Mouse (Mus musculus) olfactory bulb, adult 2 months (tissue): ENCODE measurements around the gene Igfn1. TPM values are rescaled to one million over a fixed set of nuclear protein-coding genes. Genes with fewer than 3 reads are reported as not detected.

Experiments used
- H3K27ac ChIP-seq: fragments of 200-500 bp; 2 replicates; pipeline ENCODE4 v1.5.1; 2012; ENCODE audit warnings: low read depth, low read length; ENCODE audit not compliant: insufficient read depth
- H3K4me1 ChIP-seq: fragments of 200-500 bp; 2 replicates; pipeline ENCODE4 v1.6.1; 2012; ENCODE audit warnings: low read length; ENCODE audit not compliant: control insufficient read depth, insufficient read depth
- H3K4me3 ChIP-seq: fragments of 200-500 bp; 2 replicates; pipeline ENCODE4 v1.5.1; 2012; ENCODE audit warnings: mild to moderate bottlenecking, low read depth, low read length, moderate library complexity; ENCODE audit not compliant: insufficient read depth
- CTCF ChIP-seq: fragments of 200-500 bp; IDR thresholded peaks from 2 replicates; pipeline ENCODE4 v1.5.1; 2012; ENCODE audit warnings: low read depth, mild to moderate bottlenecking, low read length, moderate library complexity; ENCODE audit not compliant: insufficient read depth
- POLR2A ChIP-seq: fragments of 200-500 bp; IDR thresholded peaks from 2 replicates; pipeline ENCODE4 v1.6.1; 2012; ENCODE audit warnings: mild to moderate bottlenecking, low read depth, low read length, moderate library complexity; ENCODE audit not compliant: insufficient read depth
- WGBS: fragments of 180-500 bp; shearing (Covaris S2); methylation state at CpG from one replicate; pipeline ENCODE4 v1.1.7; 2018; 5-methylcytosine and 5-hydroxymethylcytosine counted together
- polyA plus RNA-seq: library from polyadenylated mRNA; stranded (reverse); fragments of >200 nt; gene quantifications from 2 replicates; pipeline ENCODE4 v1.2.4, GENCODE M21; 2012; ENCODE audit warnings: low replicate concordance; ENCODE audit not compliant: missing spikeins, insufficient read depth, insufficient read length

Gene Igfn1
- polyA plus RNA-seq, 1 experiment, result not detected

- Histone ChIP-seq H3K4me3 (no peak overlapping the region), H3K27ac (no peak overlapping the region), H3K4me1 (peaks cover 2% of the 10 kb centered on the region; the same call in 1 of the 2 replicates)
- TF ChIP-seq POLR2A (no peak), CTCF (no peak)
- WGBS, result 86% methylated on average over 5 of the region's 5 CpGs
Measured at GRCm38 (mm10) chr1:135924377-135924994, 81.7 kb downstream of the Igfn1 start.

- WGBS, result 80% methylated on average over 7 of the region's 7 CpGs
- Histone ChIP-seq H3K27ac (no peak overlapping the region), H3K4me3 (no peak overlapping the region), H3K4me1 (peaks cover 9% of the 10 kb centered on the region; the same call in 1 of the 2 replicates)
- TF ChIP-seq POLR2A (no peak), CTCF (no peak)
Measured at GRCm38 (mm10) chr1:135923229-135923628, 82.9 kb downstream of the Igfn1 start.

GRCm38 (mm10) chr1:135918644-135919407 lies 87.3 kb downstream of the Igfn1 start, which contains the start of gene Pkp1:
TSS of gene Pkp1 (minus strand) at chr1:135919207.
- H3K4me1 ChIP-seq, result peaks cover 6% of the 10 kb centered on the region; the same call in 1 of the 2 replicates
- WGBS, result 3% methylated on average over 67 of the region's 67 CpGs
- H3K27ac ChIP-seq, result no peak within 1 kb of the TSS
- TF ChIP-seq POLR2A, result no peak
- no peak for TF ChIP-seq CTCF
- no peak within 1 kb of the TSS for H3K4me3 ChIP-seq

GRCm38 (mm10) chr1:135917206-135917605 lies 88.9 kb downstream of the Igfn1 start:
- Histone ChIP-seq H3K27ac (no peak overlapping the region), H3K4me3 (no peak overlapping the region), H3K4me1 (peaks cover 6% of the 10 kb centered on the region; the same call in 1 of the 2 replicates)
- TF ChIP-seq POLR2A (no peak), CTCF (no peak)
- 56% methylated on average over 5 of the region's 5 CpGs for WGBS

GRCm38 (mm10) chr1:135916486-135917058 lies 89.6 kb downstream of the Igfn1 start:
- Histone ChIP-seq H3K4me3 (no peak overlapping the region), H3K27ac (no peak overlapping the region), H3K4me1 (peaks cover 6% of the 10 kb centered on the region; the same call in 1 of the 2 replicates)
- WGBS, result 65% methylated on average over 5 of the region's 5 CpGs
- TF ChIP-seq CTCF (no peak), POLR2A (no peak)

GRCm38 (mm10) chr1:135913657-135914056 lies 92.5 kb downstream of the Igfn1 start:
- Histone ChIP-seq H3K4me3 (no peak overlapping the region), H3K27ac (no peak overlapping the region), H3K4me1 (peaks cover 12% of the 10 kb centered on the region)
- 86% methylated on average over 4 of the region's 4 CpGs for WGBS
- TF ChIP-seq POLR2A (no peak), CTCF (no peak)

GRCm38 (mm10) chr1:135909381-135909780 lies 96.8 kb downstream of the Igfn1 start:
- no peak overlapping the region for H3K27ac ChIP-seq
- TF ChIP-seq POLR2A (no peak), CTCF (no peak)
- H3K4me1 ChIP-seq, result peaks cover 16% of the 10 kb centered on the region
- H3K4me3 ChIP-seq, result no peak overlapping the region
- WGBS, result 25% methylated on average over 6 of the region's 6 CpGs

GRCm38 (mm10) chr1:135906736-135907135 lies 99.4 kb downstream of the Igfn1 start:
- Histone ChIP-seq H3K27ac (no peak overlapping the region), H3K4me1 (peaks cover 17% of the 10 kb centered on the region), H3K4me3 (no peak overlapping the region)
- 37% methylated on average over 11 of the region's 11 CpGs for WGBS
- TF ChIP-seq POLR2A (no peak), CTCF (no peak)

Other genes with a start within 250 kb of the Igfn1 start
- not detected in 2 replicates for gene Phlda3, start 240.2 kb downstream of the Igfn1 start, polyA plus RNA-seq
- gene Tnni1, start 226.9 kb downstream of the Igfn1 start, polyA plus RNA-seq, result not detected in 2 replicates
- gene Lad1, start 187.7 kb downstream of the Igfn1 start, polyA plus RNA-seq, result not detected in 2 replicates
- not detected in 2 replicates for gene Tnnt2, start 170.0 kb downstream of the Igfn1 start, polyA plus RNA-seq
- gene Pkp1, start 87.1 kb downstream of the Igfn1 start, polyA plus RNA-seq, result not detected in 2 replicates
- not detected in 2 replicates for gene Tmem9, start 1.8 kb upstream of the Igfn1 start, polyA plus RNA-seq
- gene Ascl5, start 44.5 kb upstream of the Igfn1 start, polyA plus RNA-seq, result not detected in 2 replicates
- not detected in 2 replicates for gene Cacna1s, start 46.4 kb upstream of the Igfn1 start, polyA plus RNA-seq
- gene Kif21b, start 125.0 kb upstream of the Igfn1 start, polyA plus RNA-seq, result 94.8 and 211 TPM in 2 replicates
- not detected in 2 replicates for gene Mroh3, start 206.5 kb upstream of the Igfn1 start, polyA plus RNA-seq
- gene Inava, start 227.9 kb upstream of the Igfn1 start, polyA plus RNA-seq, result not detected in 2 replicates